Mouse (Mus musculus): ENCODE measurements at regions not wholly inside any gene's neighbourhood (a gene's known extent, or its start where the extent isn't known, plus 50 kb on each side); places are given as distances from the start of the nearest gene placed in this dataset.

DNA sequence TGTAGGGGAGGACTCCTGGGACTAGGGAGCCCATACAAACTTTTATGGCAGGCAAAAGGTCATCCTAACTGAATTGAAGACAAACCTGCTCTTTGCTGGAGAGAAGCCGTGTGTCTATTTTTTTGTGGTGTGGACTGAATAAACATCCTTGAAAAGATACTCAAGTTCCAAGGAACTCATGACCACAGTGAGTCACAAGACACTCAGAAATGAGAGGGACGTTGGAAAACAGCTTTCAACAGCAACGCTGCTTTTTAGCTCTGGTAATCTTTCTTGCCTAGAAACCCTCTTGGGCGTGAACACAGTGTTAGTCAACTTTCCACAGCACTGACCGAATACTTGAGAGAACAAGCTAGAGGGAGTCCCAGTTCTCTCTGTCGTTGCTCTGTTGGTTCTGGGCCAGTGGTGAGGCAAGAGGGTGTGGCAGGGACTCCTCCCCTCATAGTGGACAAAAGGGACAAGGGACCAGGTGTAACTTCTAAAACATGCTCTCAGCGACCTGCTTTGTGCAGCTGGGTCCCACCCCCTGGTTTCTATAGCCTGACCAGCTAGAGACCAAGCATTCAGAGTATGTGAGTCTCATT, 52.8 kb upstream of the Ezr start:
- TF ChIP-seq MAZ (IDR thresholded peaks at IDR 0.05; ENCODE audit: low read depth, low read length) (no peak), TCF12 (IDR thresholded peaks at IDR 0.05; ENCODE audit: low read depth, low read length) (no peak; the same call in 1 of the 2 replicates), SIN3A (IDR thresholded peaks at IDR 0.05; ENCODE audit: low read length) (no peak), SMC3 (IDR thresholded peaks at IDR 0.05; ENCODE audit: low read depth, low read length) (no peak; the same call in 1 of the 2 replicates), GABPA (IDR thresholded peaks at IDR 0.05; ENCODE audit: insufficient replicate concordance, low read depth, low read length) (no peak), EP300 (IDR thresholded peaks at IDR 0.05; ENCODE audit: low read length) (no peak), CTCF (conservative IDR thresholded peaks at IDR 0.05 in 1 of 2, IDR thresholded peaks at IDR 0.05 in 1 of 2; ENCODE audit: low read depth in 2 of 2, low read length in 2 of 2) (no peak), BHLHE40 (IDR thresholded peaks at IDR 0.05; ENCODE audit: low read depth, low read length) (no peak), CHD2 (IDR thresholded peaks at IDR 0.05; ENCODE audit: low read length) (no peak), MAX (IDR thresholded peaks at IDR 0.05; ENCODE audit: low read length) (no peak), MAFK (IDR thresholded peaks at IDR 0.05; ENCODE audit: insufficient replicate concordance, low read length) (no peak)
